Mouse (Mus musculus): Measurements from ENCODE around the gene Eva1b.

Gene Eva1b

DNA sequence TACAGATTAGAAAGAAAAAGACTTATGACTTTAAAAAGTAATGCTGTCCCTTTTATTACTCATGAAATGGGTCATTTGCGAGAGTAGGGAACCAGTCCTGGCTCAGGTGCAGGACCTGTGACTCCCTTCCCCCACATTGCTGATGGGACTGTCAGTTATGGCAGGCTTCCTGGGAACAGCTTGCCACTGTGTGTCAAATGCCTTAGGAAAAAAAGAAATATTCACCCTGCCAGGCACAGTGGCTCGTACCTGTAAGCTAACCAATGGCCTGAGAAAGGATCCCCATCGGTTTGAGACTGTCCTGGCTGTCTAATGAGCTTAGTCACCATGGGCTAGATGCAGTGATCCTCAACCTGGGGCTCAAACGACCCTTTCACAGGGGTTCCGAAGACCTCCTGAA lies 27.5 kb upstream of the Eva1b start:
- no peak for DNase-seq (ENCODE audit: low spot score)

DNA sequence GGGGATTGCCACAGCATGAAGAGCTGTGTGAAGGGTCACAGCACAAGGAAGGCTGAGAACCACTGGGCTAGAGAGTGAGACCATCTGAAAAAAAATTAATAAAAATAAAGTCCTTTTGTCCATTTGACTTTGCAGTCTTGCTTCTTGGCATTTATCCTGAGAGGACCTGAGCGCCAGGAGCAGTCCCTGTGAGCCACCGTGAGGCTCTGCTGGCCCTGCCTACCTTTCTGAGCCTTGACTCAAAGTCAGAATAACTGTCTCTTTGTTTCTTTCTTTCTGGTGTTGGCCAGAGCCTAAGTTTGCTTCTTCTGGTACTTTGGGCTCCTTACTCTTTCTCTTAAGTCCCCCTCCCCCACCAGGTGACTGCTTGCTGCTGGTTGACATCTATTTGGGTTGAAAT lies 27.0 kb upstream of the Eva1b start:
- DNase-seq (ENCODE audit: low spot score): no peak

DNA sequence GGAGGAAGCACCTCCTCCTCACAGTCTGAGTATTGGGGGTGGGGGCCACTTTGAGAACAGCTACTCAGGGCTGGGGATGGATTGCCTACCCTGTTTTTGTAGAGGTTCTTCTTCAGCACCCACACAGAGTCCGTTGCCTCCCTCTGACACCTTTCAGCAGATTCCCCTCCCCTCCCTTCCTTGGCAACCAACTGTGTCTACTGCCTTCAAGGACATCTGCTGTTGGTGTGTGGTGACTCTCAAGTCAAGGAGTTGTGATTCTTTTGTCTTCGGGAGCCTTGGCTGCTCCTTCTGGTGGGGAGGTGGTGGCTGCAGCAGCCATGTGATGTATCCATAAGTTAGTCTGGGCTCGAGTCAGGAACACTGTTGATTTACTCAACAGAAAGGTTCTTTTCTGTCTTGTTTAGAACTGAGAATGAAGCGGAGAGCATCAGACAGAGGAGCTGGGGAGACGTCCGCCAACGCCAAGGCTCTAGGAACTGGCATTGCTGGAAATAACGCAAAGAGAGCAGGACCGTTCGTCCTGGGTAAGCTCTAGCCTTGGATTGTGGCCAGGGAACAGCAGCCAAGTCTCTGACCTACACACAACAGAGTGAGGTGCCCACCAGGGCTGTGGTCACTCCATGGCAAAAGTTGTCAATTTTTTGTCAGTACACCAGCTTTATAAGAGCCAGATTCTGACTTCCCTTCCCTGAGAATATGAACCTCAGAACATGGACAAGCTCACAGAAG lies 24.1 kb upstream of the Eva1b start:
- DNase-seq (ENCODE audit: low spot score): no peak

DNA sequence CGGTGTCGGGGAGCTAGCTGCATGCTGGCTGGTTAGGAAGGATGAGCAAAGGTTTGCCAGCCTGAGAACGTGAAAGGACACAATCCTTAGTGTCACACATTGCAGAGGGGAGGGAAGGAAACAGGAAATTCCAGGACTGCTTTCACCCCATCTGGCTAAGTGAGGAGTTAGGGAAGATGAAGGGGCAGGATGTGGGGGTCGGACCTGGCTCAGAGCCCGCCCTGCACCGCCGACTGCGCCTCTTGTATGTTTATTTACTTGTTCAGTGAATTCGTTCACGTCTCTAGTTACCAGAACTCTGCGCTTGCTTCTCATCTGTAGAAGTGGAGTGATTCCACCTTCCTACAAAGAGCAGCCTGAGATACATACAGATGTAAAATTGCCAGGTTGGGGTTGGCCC lies 17.0 kb upstream of the Eva1b start:
- DNase-seq (ENCODE audit: low spot score): no peak

DNA sequence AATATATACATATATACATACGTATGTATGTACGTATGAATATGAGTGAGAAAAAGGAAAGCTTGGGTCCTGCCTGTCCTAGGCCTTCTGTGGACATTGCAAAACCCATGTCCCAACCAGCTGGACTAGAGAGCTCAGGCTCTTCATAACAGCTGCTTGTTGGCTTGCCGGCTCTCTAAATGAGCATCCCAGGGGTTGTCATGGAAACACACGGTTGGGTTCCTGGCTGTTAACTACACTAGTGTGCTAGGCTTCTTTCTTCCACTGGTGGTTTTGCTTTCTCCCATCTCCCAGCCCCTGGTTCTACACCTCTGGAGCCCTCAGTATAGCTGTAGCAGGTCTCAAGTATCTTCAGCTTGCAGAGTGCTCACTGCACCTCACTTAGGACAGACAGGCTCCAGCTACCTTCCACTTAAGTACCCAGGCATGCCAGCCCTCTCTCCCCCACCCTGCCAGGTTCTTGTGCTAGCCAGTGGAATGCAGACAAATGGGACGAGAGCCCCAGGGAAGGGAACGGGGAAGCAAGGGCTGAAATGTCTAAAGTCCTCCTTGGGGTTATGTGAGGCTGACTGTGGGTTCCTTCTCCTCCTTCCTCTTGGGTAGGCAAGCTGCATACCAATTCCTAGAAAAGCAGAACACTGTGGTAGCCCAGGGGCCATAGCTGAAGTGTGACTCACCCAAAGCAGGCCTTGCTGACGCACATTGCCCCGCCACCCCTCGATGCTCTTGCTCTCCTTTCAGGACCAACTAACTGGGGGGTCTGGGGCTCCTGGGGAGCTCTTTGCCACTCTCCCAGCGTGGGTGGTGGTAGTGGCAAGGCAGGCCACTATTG lies 16.0 kb upstream of the Eva1b start:
- DNase-seq (ENCODE audit: low spot score): no peak

DNA sequence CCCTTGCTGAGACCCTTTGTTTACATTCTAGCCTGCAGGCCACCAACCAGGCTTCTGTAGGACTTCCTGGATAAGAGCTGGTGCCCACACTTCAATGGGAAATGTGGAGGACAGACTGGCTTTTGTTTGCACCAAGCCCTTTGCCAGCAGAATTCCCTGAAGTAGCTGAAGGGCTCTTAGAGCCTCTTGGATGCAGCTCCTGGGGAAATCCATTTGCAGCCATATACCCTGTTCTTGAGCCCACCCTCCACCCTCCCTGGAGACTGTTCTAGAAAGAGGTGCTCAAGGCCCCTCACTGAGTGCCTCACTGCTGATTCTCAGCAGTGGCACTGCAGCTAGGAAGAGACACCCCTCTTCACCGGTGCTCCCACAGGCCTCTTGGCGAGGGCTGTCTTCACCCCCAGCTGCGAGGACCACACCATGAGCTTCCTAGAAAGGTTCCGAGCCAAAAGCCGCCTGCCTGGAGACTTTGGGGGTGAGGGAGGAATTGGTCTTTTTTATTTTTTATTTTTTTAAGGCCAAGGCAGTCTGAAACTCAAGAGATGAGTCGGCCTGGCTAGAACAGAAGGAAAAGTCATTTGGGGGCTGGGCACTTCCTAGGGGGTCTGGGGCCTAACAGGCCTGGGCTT lies 14.8 kb upstream of the Eva1b start:
- no peak for DNase-seq (ENCODE audit: low spot score)

DNA sequence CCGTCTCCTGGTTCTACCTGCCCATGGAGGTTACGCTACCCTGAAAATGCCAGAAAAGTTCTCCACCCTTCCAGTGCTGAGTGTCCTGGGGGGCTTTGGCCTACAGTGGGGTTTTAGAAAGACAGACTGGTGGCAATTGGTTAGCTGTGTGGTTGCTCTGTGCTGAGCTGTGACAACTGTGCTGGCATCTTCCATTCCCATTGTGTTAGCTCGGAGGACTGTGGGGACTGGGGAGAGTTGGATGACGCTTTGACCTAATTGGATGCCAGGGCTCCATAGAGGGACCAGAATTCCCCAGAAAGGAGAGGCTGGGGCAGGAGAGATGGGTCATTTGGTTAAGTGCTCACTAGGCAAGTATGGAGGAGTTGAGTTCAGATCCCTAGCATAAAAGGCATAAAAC lies 13.3 kb upstream of the Eva1b start:
- DNase-seq (ENCODE audit: low spot score): no peak

DNA sequence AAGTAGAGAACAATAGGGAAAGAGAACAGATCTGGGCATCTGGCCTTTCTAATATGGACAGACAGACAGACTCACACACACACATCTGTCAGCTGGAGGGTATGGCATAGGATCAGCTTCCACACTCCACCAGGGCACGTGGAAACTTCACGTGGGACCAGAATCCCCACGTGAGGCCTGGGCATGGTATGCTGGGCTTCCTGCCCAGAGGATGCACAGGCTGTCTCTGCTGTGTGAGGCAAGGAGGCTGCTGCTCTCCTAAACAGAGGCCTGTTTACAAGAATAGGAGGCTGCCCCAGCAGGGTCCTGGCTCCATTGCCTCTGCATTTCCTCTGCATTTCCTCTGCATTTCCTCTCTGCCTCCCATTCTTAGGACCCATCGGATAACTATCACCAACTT lies 12.9 kb upstream of the Eva1b start:
- no peak for DNase-seq (ENCODE audit: low spot score)

DNA sequence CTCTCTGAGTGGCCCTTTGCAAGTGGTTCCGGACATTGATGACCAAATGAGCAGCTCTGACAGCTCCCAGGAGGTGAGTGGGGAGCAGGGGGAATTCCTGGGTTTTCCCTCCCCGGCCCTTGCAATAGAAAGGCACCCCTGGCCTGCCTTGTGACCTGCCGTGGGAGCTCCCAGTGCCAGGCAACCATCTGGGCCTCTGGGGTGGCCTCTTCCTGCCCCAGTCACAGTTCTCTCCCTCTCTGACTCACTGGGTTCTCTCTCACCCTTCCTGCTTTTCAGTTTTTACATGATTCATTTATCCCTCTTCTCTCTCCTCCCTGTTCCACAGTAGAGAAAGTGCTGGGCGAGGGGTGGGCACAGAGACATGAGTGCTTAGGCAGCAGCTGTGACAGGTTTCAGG lies 9.8 kb upstream of the Eva1b start:
- no peak for DNase-seq (ENCODE audit: low spot score)

DNA sequence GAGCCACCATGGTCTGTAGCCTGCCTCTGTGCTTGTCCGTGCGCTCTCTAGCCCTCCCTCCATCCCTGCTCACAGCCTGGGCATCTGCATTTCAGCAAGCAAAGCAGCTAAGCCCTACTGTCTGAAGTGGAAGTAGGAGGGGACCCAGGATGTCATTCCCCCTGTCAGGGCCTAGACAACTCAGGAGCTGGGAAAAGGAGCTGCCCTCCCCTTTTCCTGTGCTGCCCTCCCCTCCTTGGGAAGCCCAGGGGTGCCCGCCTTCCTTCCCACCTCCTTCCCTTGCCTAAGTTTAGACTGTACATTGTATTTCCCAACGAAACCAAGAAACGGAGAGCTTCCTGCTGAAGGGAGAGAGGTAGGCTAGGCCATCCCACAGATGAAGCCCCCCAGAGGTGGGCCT lies 6.5 kb upstream of the Eva1b start:
- DNase-seq (ENCODE audit: low spot score): no peak

DNA sequence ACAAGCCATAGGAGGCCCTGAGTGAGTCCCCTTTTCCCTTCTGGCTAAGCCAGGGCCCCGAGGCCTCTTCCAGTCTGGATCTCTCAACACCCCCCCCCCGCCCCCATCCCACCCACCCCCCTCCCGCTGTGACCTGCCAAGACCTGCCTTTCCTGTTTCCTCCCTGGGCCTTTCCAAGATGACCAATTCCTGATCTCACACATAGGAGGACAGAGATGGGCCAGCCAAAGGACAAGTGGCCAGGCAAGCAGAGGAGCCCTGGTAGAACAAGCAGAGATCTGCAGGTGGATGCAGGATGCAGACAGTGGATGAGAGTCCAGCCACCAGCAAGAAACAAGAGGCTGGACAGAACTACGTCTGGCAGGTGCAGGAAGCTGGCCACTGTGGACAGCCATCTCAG lies 2.1 kb upstream of the Eva1b start:
- no peak for DNase-seq (ENCODE audit: low spot score)

DNA sequence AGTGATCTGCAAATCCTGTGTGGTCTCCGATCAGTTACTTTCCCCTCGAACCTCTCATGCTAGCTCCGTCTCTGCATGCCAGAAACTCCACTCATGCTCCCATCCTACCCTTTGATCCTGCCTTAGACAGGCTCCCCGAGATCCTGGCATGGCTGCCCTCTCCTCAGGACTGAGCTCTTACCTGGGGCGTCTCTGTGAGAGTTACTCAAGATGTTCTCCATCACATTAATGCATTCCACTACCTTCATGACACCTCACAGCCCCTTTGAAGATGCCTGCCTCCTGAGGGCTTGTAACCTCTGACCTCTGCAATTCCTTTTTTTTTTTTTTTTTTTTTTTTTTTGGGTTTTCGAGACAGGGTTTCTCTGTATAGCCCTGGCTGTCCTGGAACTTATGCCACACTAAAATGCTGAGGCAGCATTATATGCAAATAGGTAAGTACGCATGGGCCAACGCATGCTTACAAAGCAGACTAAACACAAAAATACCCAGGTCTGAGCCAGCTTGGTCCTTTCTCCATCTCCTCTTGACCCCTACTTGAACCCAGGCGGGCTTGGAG lies 491 bp upstream of the Eva1b start:
- no peak for DNase-seq (ENCODE audit: low spot score)

DNA sequence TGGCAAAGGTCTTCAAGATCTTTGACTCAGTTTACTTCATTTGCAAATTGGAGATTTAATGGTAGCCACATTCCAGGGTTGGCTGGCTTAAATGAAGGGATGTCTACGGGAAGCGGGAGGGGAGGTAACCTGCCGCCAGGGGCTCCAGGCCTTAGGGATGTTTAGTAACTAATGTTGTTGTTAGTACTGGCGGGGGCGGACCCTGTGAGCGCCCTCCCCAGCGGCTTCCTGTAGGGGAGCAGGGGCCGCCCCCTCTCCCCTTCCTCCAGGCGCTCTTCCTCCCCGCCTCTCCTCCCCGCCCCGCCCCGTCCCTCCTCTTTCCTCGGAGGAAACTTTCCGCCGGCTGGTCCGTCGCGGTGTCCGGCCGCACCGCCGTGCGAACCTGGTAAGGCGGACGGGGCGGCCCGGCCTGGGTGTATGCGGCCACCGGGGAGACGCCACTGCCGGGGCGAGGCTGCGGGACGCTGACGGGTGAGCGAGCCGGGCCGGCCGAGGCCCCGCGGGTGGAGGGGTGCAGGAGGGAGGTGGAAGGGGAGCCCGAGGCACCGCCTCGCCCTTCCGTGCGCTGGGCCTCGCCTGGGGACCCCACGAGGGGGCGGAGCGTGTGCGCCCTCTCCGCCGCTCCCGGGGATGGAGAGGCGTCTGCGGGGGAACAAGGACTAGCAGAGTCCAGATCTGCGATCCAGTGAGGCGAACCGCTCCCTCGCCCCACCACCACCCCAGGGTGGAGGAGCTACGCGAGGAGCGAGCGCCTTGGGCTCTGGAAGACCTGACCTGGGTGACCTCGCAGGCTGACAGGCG lies 817 bp downstream of the Eva1b start:
- DNase-seq (ENCODE audit: low spot score): no peak

DNA sequence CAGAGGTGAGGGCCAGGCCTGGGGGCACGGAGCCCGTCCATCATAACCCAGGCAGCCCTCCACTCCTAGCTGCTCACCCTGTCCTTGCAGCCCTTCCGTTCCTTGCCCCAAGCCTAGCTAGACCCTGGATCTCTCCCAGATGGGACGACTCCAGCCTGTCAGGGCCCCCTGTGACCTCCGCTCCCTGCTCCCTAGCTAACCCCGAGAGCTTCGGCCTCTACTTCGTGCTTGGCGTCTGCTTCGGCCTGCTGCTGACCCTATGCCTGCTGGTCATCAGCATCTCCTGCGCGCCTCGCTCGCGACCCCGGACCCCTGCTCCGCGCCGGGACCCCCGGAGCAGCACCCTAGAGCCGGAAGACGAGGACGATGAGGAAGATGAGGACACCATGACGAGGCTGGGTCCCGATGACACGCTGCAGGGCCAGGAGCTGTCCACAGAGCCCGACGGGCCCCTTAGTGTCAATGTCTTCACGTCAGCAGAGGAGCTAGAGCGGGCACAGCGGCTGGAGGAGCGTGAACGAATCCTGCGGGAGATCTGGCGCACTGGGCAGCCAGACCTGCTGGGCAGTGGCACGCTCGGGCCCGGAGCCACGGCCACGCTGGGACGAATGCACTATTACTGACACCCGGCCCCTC lies 1.6 kb downstream of the Eva1b start:
- DNase-seq (ENCODE audit: low spot score): no peak

DNA sequence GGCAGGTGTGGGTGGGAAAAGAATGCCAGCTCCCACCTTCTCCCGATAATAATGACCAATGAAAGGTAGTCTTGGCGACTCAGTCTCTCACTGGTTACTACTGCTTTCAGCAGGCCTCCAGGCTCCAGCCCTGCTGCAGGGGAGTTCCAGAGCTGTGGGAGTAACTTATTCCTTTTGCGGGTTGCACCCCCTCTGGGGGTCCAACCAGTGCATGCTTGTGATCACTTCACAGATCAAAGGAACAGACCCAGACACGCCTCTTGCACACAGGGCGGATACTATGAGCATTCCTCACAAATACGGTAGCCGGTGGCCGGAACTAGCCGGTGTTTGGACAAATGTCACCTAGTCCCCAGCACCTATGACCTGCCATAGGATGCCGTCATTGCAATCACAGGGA lies 2.3 kb downstream of the Eva1b start:
- no peak for DNase-seq (ENCODE audit: low spot score)

DNA sequence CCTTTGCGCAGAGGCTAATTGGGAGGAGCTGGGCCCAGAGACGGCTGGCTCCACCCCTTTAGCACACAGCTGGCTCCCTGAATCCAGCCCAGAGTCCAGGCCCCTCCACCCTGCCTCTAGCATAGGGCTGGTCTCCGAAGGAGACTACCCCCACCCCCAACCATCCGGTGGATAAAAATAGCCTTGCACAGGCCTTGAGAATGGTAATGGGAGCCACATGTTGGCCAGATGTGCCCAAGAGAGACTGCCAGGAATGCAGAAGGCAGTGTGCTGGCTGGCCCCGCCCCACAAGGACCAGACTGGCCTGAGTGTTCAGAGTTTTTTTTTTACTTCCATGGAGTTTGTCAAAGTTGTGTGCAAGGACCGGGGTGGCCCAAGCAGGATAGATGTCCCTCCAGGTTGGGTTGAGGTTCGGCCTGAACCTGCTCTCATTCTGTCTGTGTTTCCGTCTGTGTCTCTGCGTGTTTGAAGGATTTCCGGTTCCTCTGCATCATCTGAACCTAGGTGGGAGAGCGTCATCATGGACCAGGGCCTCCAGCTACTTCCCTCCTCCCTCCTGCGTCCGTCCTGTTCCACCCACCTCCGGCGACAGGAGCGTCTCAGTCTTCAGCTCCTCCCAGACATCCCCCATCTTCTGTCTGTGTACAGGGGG lies 2.9 kb downstream of the Eva1b start:
- no peak for DNase-seq (ENCODE audit: low spot score)

DNA sequence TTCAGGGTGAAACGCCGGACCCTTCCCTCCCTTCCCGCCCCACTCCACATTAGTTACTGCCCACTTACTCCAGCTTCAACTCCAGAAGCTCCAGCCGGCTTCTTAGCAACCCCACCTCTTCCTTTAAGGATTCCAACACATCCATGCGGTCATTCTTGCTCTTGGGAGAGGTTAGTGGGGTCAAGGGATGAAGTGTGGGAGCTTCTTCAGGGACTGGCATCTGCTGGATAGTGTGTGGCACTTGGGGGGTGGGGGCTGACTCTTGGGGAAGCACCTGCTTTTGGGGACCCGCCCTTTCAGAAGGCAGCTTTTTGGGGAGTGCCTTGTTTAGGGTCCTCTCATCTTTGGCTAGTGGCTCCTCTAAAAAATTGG lies 3.4 kb downstream of the Eva1b start:
- no peak for DNase-seq (ENCODE audit: low spot score)

DNA sequence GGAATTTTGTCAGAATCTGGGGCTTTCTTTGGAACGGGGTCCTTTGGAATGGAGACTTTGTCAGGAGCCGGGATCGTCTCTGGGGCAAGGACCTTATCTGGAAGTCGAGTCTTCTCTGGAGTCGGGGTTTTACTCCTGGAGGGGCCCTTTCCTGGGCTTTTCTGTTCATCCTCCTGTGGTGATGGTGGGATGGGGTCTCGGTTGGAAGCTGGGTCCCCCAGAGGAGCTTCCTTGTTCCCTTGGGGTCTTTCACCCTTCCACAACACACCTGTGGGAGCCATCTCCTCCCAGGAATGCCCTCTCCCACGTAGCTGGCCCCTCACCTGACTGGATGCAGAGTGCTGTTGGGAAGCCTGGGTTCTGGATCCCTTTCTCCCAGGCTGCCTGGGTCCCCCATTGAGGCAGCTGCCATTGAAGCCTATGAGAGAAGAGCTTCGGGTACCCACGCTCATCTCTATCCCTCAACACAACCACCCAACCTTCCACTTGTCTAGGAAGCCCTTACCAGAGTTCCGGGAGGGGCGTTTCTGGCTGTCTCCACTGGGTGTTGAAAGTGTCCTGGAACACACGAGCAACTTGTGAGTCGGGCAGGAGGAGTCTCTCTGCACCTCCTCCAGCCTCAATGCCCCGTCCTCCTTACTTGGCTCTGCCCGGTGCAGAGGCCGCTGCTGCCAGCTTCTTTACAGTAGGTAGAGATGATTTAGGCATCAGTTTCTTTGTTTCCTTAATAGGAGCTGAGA lies 4.3 kb downstream of the Eva1b start:
- no peak for DNase-seq (ENCODE audit: low spot score)

DNA sequence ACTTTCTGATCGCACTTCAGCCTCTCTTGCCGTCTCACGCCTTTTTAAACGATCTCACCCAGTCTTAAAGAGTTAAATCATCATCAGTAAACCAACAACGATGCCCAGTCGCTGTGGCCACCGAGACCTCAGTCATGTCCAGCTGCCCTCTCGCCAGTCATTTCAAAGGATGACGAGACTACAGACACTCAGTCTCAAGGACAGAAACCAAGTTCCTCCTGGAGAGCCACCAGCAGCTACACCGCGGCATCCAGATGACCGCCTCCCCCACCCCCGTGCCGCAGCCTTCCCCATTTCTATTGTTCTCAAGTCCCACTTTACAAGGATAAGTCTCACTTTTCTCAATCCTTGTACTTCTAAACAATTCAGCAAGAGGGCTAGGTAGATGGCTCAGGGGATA lies 5.3 kb downstream of the Eva1b start:
- DNase-seq (ENCODE audit: low spot score): no peak

DNA sequence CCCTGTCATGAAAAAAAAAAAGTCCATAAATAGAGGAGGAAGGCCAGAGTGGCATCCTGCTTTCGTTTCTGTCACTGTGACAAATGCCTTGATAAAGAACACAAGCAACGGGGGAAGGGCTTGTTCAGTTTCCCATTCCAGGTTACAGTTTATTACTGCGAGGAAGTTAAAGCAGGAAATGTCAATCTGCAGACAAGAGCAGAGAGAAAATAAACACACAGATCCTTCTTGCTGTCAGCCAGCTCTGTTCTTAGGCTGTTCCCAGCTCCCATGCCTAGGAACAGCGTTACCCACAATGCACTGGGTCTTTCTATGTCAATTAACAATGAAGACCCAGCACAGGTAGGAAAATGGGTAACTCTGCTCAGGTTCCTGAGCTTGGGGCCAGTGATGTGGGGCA lies 7.6 kb downstream of the Eva1b start:
- no peak for DNase-seq (ENCODE audit: low spot score)

DNA sequence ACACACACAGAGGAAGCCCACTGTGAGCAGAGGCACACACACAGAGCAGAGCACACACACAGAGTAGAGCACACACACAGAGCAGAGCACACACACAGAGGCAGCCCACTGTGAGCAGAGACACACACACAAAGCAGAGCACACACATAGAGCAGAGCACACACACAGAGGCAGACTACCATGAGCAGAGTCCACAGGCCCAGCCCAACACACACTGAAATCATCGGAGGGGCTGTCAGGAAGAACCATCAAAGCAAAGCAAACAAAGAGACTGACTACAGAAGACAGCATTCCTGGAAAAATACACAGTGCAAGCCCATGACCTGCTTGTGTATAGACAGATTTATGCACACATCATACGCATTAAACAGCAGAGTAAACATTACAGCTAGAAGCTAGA lies 8.3 kb downstream of the Eva1b start:
- no peak for DNase-seq (ENCODE audit: low spot score)

Data from urinary bladder, postnatal 10 days (tissue).